Mouse (Mus musculus): Measurements from ENCODE around the gene Cacna1d. TPM values are rescaled to one million over a fixed set of nuclear protein-coding genes. Genes with fewer than 3 reads are reported as not detected.

Gene Cacna1d
- total RNA-seq, 2 experiments from 2014 or later: 39.7 to 43.9 TPM

- no peak for DNase-seq (ENCODE audit: low spot score in 2 of 2)
Measured at GRCm38 (mm10) chr14:30106550-30106949, 384.7 kb downstream of the Cacna1d start.

- DNase-seq (ENCODE audit: low spot score in 2 of 2): peak; percentile 53 to 57
Measured at GRCm38 (mm10) chr14:30105551-30105950, 385.7 kb downstream of the Cacna1d start.

- no peak for DNase-seq (ENCODE audit: low spot score in 2 of 2)
Measured at GRCm38 (mm10) chr14:30103946-30104536, 387.2 kb downstream of the Cacna1d start.

GRCm38 (mm10) chr14:30097239-30097638 is 394.0 kb downstream of the Cacna1d start:
- no peak for DNase-seq (ENCODE audit: low spot score in 2 of 2)

DNA sequence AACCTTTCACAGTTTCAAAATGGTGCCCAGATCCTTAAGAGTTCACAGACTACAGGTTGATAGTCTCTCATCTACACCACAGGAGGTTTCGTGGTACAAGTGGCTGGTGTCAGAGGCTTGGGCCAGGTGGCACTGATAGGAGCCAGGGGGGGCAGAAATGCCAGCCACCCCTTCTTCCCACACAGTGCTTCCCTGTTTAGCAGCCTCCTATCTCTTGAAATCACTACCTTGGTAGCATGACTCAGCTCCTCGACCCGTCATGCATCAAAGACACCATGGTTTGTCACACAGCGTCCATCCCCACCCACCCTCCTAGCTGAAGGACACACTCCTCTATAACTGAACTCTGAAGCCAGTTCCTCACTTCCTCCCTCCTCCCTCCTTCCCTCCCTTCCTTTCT is 398.8 kb downstream of the Cacna1d start:
- no peak for DNase-seq (ENCODE audit: low spot score in 2 of 2)

- no peak for DNase-seq (ENCODE audit: low spot score in 2 of 2)
Measured at GRCm38 (mm10) chr14:30092021-30092420, 399.2 kb downstream of the Cacna1d start.

DNA sequence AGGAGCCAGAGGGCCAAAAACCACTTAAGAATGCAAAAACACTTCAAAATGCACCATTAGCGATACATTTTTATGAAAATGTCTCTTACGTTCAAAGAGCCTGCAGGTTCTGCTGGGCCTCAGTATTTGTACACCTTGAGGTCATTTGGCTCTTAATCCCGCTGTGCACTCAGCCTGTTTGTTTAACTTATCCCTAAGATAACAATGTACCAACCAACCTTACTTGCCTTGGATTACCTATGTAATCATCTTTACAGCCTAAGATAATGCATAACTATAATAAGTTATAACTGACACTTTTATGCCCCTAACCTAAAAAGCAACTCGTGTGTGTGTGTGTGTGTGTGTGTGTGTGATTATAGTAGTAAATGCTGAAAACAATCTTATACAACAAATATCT is 411.5 kb downstream of the Cacna1d start:
- DNase-seq (ENCODE audit: low spot score in 2 of 2): no peak

- no peak for DNase-seq (ENCODE audit: low spot score in 2 of 2)
Measured at GRCm38 (mm10) chr14:30078115-30078808, 413.0 kb downstream of the Cacna1d start.

DNA sequence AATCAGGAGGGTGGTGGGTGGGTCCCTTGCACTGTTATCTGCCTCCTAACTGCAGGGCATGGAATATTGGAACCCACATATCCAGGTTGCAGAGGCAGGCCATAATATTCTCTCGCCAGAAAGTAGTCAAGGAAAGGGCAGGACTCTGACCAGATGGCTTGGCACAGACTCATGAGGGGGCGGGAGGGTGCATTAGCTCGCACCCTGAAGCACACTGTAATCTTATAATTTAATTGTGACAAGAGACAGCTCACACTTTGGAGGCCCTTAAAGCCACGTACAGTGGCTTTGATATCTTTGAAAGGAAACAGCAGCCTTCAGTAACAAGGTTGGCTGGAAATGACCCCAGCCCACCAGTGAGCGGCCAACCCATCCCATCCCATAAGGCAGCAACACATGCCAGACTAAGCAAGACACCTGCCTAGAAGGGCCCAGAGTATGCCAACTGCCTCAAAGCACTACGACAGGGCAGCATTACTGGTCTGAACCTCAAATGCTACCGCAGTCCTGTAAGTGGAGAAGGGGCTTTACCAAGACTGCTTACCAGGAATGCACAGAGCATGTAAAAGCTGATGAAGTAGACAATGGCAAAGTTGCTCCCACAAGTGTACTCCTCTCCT is 415.9 kb downstream of the Cacna1d start:
- DNase-seq (ENCODE audit: low spot score in 2 of 2): no peak

- DNase-seq (ENCODE audit: low spot score in 2 of 2): no peak
Measured at GRCm38 (mm10) chr14:30068566-30068965, 422.7 kb downstream of the Cacna1d start.

GRCm38 (mm10) chr14:30066752-30067151 is 424.5 kb downstream of the Cacna1d start:
- no peak for DNase-seq (ENCODE audit: low spot score in 2 of 2)

GRCm38 (mm10) chr14:30064864-30065263 is 426.4 kb downstream of the Cacna1d start:
- DNase-seq (ENCODE audit: low spot score in 2 of 2): no peak

GRCm38 (mm10) chr14:30056031-30056766 is 435.1 kb downstream of the Cacna1d start:
- DNase-seq (ENCODE audit: low spot score in 2 of 2): peak; percentile 21 to 42

GRCm38 (mm10) chr14:30054922-30055321 is 436.3 kb downstream of the Cacna1d start:
- no peak for DNase-seq (ENCODE audit: low spot score in 2 of 2)

- DNase-seq (ENCODE audit: low spot score in 2 of 2): no peak
Measured at GRCm38 (mm10) chr14:30050280-30050679, 441.0 kb downstream of the Cacna1d start.

DNA sequence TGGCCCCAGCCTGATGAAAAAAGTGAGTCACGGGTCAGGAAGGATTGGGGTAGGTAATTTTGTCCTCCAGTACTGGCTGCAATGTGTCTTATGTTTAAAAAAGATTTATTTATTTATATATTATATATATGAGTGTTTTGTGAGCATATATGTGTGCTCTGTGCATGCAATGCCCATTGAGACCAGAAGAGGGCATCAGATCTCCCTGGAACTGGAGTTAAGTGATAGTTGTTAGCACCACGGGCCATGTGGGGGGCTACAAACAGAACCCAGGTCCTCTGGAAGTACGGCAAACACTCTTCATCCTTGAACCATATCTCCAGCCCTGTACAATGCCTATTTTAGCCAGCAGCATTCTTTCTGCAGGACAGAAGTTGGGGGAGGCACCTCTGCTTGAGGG is 443.2 kb downstream of the Cacna1d start:
- DNase-seq (ENCODE audit: low spot score in 2 of 2): no peak

GRCm38 (mm10) chr14:30046976-30047375 is 444.3 kb downstream of the Cacna1d start:
- DNase-seq (ENCODE audit: low spot score in 2 of 2): no peak

DNA sequence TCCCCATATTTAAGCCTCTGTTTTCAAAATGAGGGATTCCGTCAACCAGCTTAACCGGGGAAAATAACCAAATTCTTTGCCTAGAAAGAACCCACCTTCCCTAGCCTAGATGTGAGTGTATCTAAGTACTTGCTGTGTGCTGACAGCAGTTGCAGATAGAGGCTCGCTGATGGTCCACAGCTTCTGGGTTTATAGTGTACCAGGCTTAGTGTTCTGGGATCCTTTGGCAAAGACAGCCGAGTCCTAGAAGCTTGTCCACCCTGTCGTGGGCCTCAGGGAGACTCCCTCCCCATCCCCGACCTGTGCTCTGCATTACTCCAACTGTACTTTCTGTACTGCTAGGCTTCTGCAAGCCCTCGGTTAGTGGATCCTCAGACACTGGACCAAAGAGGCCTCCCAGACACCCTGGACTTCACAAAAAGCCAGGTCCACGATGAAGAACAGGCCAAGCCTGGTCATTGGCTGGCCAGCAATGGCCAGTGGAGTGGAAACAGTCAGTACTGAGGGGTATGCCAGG is 445.5 kb downstream of the Cacna1d start:
- no peak for DNase-seq (ENCODE audit: low spot score in 2 of 2)

DNA sequence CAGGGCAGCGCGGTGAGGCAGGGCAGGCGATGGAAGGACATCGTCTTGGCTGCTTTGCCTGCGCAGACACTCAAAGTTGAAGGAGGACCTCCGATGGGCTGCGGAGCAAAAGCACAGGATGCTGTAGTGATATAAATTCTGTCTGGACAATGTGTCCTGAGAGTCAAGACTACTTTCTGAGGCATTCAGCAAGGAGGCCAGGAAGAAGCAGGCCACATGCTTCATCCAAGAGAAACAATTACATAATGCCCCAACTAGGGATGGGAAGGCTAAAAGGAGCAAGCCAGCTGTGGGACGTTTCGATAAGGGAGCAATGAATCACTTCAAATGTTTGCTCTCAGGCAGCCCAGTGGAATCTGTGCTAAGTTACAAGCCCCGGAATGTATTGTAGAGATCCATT is 446.0 kb downstream of the Cacna1d start:
- DNase-seq (ENCODE audit: low spot score in 2 of 2): no peak

GRCm38 (mm10) chr14:30043356-30043940 is 447.8 kb downstream of the Cacna1d start:
- no peak for DNase-seq (ENCODE audit: low spot score in 2 of 2)

DNA sequence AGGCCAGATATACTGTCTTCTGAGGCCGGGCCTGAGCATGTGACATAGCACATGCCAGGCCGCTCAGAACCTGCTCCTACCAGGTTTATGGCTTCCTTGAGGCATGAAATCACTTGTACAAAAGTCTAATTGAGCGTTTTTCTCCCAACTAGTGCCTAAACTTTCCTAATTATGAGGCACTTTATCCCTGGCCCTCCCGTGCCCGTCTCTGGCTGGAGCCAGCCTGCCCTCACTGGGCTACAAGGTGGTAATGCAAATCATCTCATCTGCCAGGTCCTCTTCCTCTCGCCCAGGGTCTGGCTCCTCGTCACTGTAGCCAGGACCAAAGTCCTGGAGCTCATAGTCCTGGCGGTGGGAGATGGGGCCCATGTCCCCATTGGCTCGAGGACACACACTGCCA is 449.4 kb downstream of the Cacna1d start:
- no peak for DNase-seq (ENCODE audit: low spot score in 2 of 2)
